Mouse (Mus musculus): ENCODE data around the gene Kif23. TPM values are rescaled to one million over a fixed set of nuclear protein-coding genes. Genes with fewer than 3 reads are reported as not detected.

The Kif23 gene
- polyA plus RNA-seq, 1 experiment: 3.0 TPM

DNA sequence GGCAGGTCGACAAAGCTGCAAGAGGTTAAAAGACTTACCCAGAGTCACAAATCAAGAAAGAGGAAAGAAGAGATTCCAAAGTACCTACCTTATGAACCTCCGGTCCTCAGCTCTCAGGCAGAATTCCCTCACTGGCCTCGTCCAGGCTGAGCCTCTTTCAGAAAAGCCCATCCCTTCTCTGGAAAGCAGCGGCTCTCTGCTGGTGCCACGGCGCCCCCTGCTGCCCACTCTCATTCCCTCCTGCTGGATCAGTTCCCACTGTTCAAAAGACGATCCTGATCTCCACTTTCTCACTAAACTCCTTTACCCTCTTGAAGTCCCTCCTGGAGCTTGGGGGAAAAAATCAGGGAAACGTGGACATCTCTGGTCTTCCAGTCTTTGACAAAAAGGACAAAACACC, 48.2 kb downstream of the Kif23 start:
- WGBS: 3% methylated on average over 8 of the region's 8 CpGs
- no peak for TF ChIP-seq POLR2A (IDR thresholded peaks at IDR 0.05; ENCODE audit: borderline replicate concordance, extremely low read depth, low read depth, low read length)
- peak; percentile 73 for TF ChIP-seq CTCF (IDR thresholded peaks at IDR 0.05; ENCODE audit: insufficient read depth, low read length)
- Histone ChIP-seq H3K4me3 (replicated peaks; ENCODE audit: extremely low read depth, low read depth, low read length) (no peak overlapping the region), H3K4me1 (ENCODE audit: control insufficient read depth, insufficient read depth, low read length) (no peaks in the 10 kb centered on the region)
- peak; percentile 76 for DNase-seq

DNA sequence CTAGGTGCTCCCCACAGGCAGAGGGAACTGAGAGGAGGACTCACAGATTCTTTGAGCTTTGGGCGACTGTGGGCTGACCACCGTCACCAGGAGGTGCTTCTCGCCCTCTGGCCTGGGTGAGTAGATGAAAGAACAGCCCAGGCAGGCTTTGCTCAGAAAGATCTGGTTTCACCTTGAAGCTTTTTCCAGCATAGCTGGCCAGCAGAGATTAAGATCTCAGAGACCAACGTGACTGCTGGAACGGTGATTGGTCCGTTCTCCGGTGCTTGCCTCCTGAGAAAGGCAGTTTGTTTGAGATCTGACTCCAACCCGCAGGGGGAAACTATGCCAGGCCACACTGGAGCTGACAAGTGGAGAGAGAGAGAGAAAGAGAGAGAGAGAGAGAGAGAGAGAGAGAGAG, 51.6 kb downstream of the Kif23 start:
- no peak for DNase-seq
- WGBS: 53% methylated on average over 8 of the region's 8 CpGs

DNA sequence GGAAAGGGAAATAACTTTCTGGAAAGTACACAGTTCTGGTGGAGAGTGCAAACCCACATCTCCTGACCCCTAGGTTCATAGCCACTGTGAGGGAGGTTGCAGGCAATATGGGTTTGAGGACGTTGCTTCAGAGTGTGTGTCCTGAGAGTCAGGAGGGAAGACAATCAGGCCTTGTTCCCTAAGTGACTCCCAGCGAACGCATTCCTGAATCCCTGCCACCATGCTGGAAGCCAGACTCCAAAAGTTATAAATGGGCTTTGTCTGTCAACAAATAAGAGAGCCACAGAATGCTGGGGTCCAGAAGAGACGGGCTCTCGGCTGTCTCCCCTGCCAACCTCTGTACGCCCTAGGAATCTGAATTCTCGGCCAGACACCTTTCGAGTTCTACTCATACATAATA, 56.7 kb downstream of the Kif23 start:
- 53% methylated on average over 8 of the region's 8 CpGs for WGBS
- TF ChIP-seq CTCF (IDR thresholded peaks at IDR 0.05; ENCODE audit: insufficient read depth, low read length): no peak
- TF ChIP-seq POLR2A (IDR thresholded peaks at IDR 0.05; ENCODE audit: borderline replicate concordance, extremely low read depth, low read depth, low read length): no peak
- no peak for DNase-seq
- H3K4me1 ChIP-seq (ENCODE audit: control insufficient read depth, insufficient read depth, low read length): no peaks in the 10 kb centered on the region
- no peak overlapping the region for H3K4me3 ChIP-seq (replicated peaks; ENCODE audit: extremely low read depth, low read depth, low read length)

More for the DNA sequence above, 51.6 kb downstream of the Kif23 start:
- TF ChIP-seq CTCF (IDR thresholded peaks at IDR 0.05; ENCODE audit: insufficient read depth, low read length) (no peak), POLR2A (IDR thresholded peaks at IDR 0.05; ENCODE audit: borderline replicate concordance, extremely low read depth, low read depth, low read length) (no peak)
- Histone ChIP-seq H3K4me1 (ENCODE audit: control insufficient read depth, insufficient read depth, low read length) (no peaks in the 10 kb centered on the region), H3K4me3 (replicated peaks; ENCODE audit: extremely low read depth, low read depth, low read length) (no peak overlapping the region)

DNA sequence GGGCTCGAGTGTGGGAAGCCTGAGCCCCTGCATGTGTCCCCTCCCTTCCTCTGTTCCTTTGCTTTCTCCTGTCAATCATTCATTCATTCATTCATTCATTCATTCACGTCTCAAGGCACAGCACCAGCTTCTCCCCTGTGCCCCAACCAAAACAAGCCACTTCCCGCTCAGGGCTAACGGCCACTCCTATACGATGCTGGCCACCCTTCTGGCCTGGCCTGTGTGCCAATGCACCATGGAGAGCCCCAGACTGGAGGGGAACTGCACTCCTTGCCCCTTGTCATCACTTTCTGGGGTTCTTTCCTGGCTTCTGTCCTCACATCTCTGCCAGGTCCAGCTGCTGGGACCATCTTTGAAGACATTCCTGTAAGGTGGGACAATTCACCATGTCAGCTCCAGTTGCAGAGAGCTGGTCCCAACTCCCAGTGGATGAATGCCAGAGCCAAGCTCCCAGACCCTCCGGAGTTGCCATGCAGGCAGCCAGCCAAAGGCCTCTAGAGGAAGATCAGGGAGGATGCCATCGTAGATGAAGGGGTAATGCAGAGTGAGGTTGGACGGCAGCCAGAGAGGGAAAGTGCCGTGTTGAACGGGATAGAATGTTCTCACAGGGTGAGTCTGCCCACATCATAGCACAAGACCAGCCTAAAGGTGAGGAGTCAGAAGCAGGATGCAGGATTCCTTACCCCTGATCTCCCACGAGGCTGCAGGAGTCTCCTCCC, 58.8 kb downstream of the Kif23 start:
- WGBS: 55% methylated on average over 11 of the region's 11 CpGs
- H3K4me1 ChIP-seq (ENCODE audit: control insufficient read depth, insufficient read depth, low read length): no peaks in the 10 kb centered on the region
- H3K4me3 ChIP-seq (replicated peaks; ENCODE audit: extremely low read depth, low read depth, low read length): no peak overlapping the region
- DNase-seq: no peak
- TF ChIP-seq CTCF (IDR thresholded peaks at IDR 0.05; ENCODE audit: insufficient read depth, low read length): no peak
- TF ChIP-seq POLR2A (IDR thresholded peaks at IDR 0.05; ENCODE audit: borderline replicate concordance, extremely low read depth, low read depth, low read length): no peak

DNA sequence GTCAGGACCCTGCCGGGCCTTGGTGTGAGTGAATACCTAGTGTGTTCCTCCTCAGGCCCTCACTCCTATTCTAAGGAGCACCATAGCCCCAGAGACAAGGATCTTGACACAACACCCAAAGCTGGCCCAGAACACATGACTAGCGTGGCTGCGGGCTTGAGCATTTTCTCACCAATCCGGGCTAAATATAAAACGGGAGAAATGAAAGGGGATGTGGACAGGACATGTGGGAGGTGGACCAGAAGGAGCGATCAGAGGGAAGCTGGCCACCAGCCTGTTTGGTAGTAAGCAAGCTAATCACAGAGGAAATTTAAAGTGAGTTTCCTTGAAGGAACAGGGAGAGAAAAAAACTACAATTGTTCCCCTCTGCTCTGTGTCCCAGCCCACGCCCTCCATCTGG, 60.6 kb downstream of the Kif23 start:
- no peak for DNase-seq
- WGBS: 78% methylated on average over 7 of the region's 7 CpGs
- no peaks in the 10 kb centered on the region for H3K4me1 ChIP-seq (ENCODE audit: control insufficient read depth, insufficient read depth, low read length)
- no peak for TF ChIP-seq CTCF (IDR thresholded peaks at IDR 0.05; ENCODE audit: insufficient read depth, low read length)
- TF ChIP-seq POLR2A (IDR thresholded peaks at IDR 0.05; ENCODE audit: borderline replicate concordance, extremely low read depth, low read depth, low read length): no peak
- H3K4me3 ChIP-seq (replicated peaks; ENCODE audit: extremely low read depth, low read depth, low read length): no peak overlapping the region

DNA sequence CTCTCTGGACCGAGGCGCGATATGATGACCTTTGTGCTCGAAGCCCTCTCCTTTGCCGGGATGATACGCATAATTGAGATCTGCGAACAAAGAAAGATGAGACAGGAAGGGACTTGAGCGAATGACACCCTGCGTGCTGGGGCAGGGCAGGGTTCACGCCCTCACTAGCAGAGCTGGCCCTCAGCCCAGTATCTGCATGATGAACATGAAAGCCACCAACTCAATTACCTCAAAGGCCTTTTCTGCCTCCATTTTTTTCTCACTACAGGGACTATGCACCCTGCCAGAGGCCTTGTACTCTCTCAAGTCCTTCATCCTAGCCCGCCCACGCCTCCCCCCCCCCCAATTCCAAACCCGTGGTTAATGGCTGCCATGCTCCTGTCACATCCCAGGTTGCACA, 61.6 kb downstream of the Kif23 start:
- TF ChIP-seq CTCF (IDR thresholded peaks at IDR 0.05; ENCODE audit: insufficient read depth, low read length) (no peak), POLR2A (IDR thresholded peaks at IDR 0.05; ENCODE audit: borderline replicate concordance, extremely low read depth, low read depth, low read length) (no peak)
- Histone ChIP-seq H3K4me1 (ENCODE audit: control insufficient read depth, insufficient read depth, low read length) (no peaks in the 10 kb centered on the region), H3K4me3 (replicated peaks; ENCODE audit: extremely low read depth, low read depth, low read length) (no peak overlapping the region)
- 60% methylated on average over 13 of the region's 13 CpGs for WGBS
- no peak for DNase-seq

DNA sequence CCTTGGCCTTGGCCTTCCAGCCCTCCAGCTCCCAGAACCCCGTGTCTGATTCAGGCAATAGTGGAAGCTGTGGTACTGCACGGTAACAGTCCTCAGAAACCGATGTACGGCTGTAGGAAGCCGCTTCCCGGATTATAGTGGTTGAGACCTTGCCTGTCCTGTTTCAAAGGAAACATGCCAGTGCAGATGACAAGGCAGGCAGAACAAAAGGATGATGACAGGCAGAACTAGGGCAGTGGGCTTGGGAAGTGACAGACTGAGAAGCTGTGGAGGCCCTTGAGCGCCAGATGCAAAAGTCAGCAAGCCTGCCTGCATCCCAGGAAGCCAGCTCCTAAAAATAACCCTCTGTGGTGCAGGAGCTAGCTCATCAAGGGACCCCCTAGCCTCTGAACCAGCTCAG, 62.2 kb downstream of the Kif23 start:
- DNase-seq: no peak
- Histone ChIP-seq H3K4me1 (ENCODE audit: control insufficient read depth, insufficient read depth, low read length) (no peaks in the 10 kb centered on the region), H3K4me3 (replicated peaks; ENCODE audit: extremely low read depth, low read depth, low read length) (no peak overlapping the region)
- TF ChIP-seq POLR2A (IDR thresholded peaks at IDR 0.05; ENCODE audit: borderline replicate concordance, extremely low read depth, low read depth, low read length) (no peak), CTCF (IDR thresholded peaks at IDR 0.05; ENCODE audit: insufficient read depth, low read length) (no peak)
- whole genome bisulfite sequencing: 84% methylated on average over 7 of the region's 7 CpGs

DNA sequence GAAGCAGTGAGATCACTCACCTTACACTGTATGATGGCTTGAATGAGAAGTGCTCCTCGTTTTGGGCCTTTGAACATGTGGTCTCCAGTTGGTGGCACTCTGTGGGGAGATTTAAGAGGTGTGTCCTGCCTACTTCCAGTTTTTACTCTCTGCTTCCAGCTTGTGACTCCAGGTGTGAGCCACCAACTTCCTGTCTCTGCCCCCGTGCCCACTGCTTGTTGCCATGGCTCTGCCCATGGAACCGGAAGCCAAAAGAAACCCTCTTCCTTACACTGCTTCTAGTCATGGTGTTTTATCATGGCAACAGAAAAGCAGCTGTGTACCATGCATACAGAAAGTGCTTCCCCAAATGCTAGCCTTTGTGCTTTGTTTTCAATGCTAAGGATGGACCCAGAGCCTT, 64.4 kb downstream of the Kif23 start:
- H3K4me1 ChIP-seq (ENCODE audit: control insufficient read depth, insufficient read depth, low read length): no peaks in the 10 kb centered on the region
- H3K4me3 ChIP-seq (replicated peaks; ENCODE audit: extremely low read depth, low read depth, low read length): no peak overlapping the region
- WGBS: 46% methylated on average over 3 of the region's 3 CpGs
- no peak for DNase-seq
- TF ChIP-seq CTCF (IDR thresholded peaks at IDR 0.05; ENCODE audit: insufficient read depth, low read length) (no peak), POLR2A (IDR thresholded peaks at IDR 0.05; ENCODE audit: borderline replicate concordance, extremely low read depth, low read depth, low read length) (no peak)

DNA sequence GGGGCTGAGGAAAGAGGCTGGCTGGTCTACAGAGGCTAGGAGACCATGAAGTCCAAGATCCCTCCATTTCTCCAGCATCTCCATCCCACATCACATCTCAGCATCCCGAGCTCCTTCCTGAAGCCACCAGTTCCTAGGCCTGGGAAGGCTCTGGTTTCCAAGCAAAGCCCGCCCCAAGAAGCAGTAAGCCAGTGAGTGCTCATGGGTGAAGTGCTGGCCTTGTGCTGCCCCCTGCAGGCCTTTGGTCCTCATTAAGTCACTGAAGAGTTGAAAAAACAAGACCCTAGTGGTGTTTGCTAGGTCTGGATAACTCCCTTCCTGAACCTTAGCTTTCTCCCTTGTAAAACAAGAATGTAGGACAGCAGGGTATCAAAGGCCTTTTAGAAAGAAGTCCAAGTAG, 67.7 kb downstream of the Kif23 start:
- WGBS: 42% methylated on average over 2 of the region's 2 CpGs
- no peak overlapping the region for H3K4me3 ChIP-seq (replicated peaks; ENCODE audit: extremely low read depth, low read depth, low read length)
- peak; percentile 56 for DNase-seq

DNA sequence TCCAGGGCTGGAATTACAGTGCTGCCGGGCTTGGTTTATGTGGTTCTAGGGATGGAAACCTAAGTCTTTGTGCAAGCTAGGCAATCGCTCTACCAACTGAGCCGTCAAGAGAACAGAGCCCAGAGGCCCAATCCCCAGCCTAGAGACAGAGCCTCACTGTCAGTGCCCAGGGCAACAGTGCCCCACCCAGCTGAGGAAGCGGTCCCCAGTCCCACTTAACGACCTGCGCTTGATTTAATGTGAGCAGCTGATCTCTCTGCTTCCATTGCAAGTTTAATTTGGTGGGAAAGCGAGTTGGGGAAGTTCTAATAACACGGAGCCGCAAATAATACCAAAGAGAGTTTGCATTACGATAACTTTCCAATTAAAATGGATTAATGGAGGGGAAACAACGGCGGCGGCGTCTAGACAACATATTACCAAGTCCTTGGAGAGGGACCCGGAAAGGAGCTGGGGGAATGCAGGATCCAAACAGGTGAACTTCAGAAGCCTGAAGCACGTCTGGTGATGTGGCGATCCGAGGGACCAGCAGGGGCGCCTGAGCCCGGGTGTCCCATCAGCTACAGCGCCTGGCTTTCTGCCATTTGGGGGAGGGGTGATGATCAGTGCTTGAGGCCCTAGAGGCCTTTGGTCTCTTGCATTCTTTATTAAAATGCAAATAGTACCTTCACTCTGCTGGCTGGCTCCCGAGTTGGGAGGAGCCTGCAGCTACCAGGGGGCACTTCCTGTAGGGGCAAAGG, 69.0 kb downstream of the Kif23 start:
- Histone ChIP-seq H3K4me3 (replicated peaks; ENCODE audit: extremely low read depth, low read depth, low read length) (no peak overlapping the region), H3K4me1 (ENCODE audit: control insufficient read depth, insufficient read depth, low read length) (no peaks in the 10 kb centered on the region)
- no peak for TF ChIP-seq POLR2A (IDR thresholded peaks at IDR 0.05; ENCODE audit: borderline replicate concordance, extremely low read depth, low read depth, low read length)
- WGBS: 43% methylated on average over 22 of the region's 22 CpGs
- no peak for DNase-seq

More for the DNA sequence above, 67.7 kb downstream of the Kif23 start:
- TF ChIP-seq POLR2A (IDR thresholded peaks at IDR 0.05; ENCODE audit: borderline replicate concordance, extremely low read depth, low read depth, low read length): no peak
- peak; percentile 55 for TF ChIP-seq CTCF (IDR thresholded peaks at IDR 0.05; ENCODE audit: insufficient read depth, low read length)
- H3K4me1 ChIP-seq (ENCODE audit: control insufficient read depth, insufficient read depth, low read length): no peaks in the 10 kb centered on the region
